Mouse (Mus musculus) E14TG2a.4 (cell line): ENCODE results near the gene Rtn4rl1.

Source experiments
- CTCF ChIP-seq: conservative IDR thresholded peaks from 2 replicates; pipeline ENCODE4 v1.5.1; 2014; ENCODE audit warnings: low read length
- NANOG ChIP-seq: IDR thresholded peaks from 2 replicates; pipeline ENCODE4 v1.6.1; 2014; ENCODE audit warnings: borderline replicate concordance, low read length, mixed read lengths

GRCm38 (mm10) chr11:75270985-75271434 is 77.4 kb downstream of the Rtn4rl1 start:
- no peak for TF ChIP-seq CTCF
- TF ChIP-seq NANOG: no peak
